Mouse (Mus musculus) embryonic facial prominence, embryonic 14.5 days (tissue): Measurements from ENCODE around the gene Hmmr. TPM values are rescaled to one million over a fixed set of nuclear protein-coding genes. Genes with fewer than 3 reads are reported as not detected.

Experiments
- polyA plus RNA-seq: library from polyadenylated mRNA; unstranded; fragments of >200 nt; fragmentation: Nextera tagmentation; extraction: Ambion mirVana; gene quantifications from 2 replicates; pipeline ENCODE4 v1.2.1, GENCODE M21; 2014

Gene Hmmr
- polyA plus RNA-seq, 1 experiment from 2014 or later: 35.2 TPM

Other genes with a start within 250 kb of the Hmmr start
- gene Mat2b, start 38.2 kb downstream of the Hmmr start, polyA plus RNA-seq: 92.5 and 92.8 TPM in 2 replicates
- gene Nudcd2, start 245 bp upstream of the Hmmr start, polyA plus RNA-seq: 122 and 138 TPM in 2 replicates
- gene Ccng1, start 21.9 kb upstream of the Hmmr start, polyA plus RNA-seq: 69.3 and 85.7 TPM in 2 replicates